Mouse (Mus musculus) limb, embryonic 14.5 days (tissue): Measurements from ENCODE around the gene Gna12. TPM values are rescaled to one million over a fixed set of nuclear protein-coding genes. Genes with fewer than 3 reads are reported as not detected.

Source experiments
- ATAC-seq: fragments of 200-750 bp; cut with Nextera tagmentation; 2 replicates; pipeline ENCODE4 v1.8.0; 2017; ENCODE audit warnings: low read depth, moderate number of reproducible peaks, moderate TSS enrichment; ENCODE audit not compliant: low FRiP score
- DNase-seq: peaks from one replicate; pipeline ENCODE4 v3.0.0-alpha.2; 2015; ENCODE audit warnings: low spot score
- H3K27ac ChIP-seq: fragments of 300-500 bp; sonication (generic); replicated peaks from 2 replicates; pipeline ENCODE4 v1.5.1; 2014; ENCODE audit warnings: low read depth, mild to moderate bottlenecking, low read length, moderate library complexity, mixed read lengths
- H3K27me3 ChIP-seq: fragments of 300-500 bp; sonication (generic); 2 replicates; pipeline ENCODE4 v1.6.1; 2014; ENCODE audit warnings: low read length, mixed read lengths; ENCODE audit not compliant: control insufficient read depth, insufficient read depth
- H3K36me3 ChIP-seq: fragments of 300-500 bp; sonication (generic); 2 replicates; pipeline ENCODE4 v1.6.1; 2014; ENCODE audit warnings: mild to moderate bottlenecking, low read length, moderate library complexity, mixed read lengths; ENCODE audit not compliant: control insufficient read depth, insufficient read depth
- H3K4me1 ChIP-seq: fragments of 300-500 bp; sonication (generic); 2 replicates; pipeline ENCODE4 v1.6.1; 2014; ENCODE audit warnings: antibody characterized with exemption, low read length, mixed read lengths; ENCODE audit not compliant: control insufficient read depth, insufficient read depth
- H3K4me2 ChIP-seq: fragments of 300-500 bp; sonication (generic); replicated peaks from 2 replicates; pipeline ENCODE4 v1.6.1; 2014; ENCODE audit warnings: low read depth, mild to moderate bottlenecking, low read length, moderate library complexity; ENCODE audit not compliant: severe bottlenecking
- H3K4me3 ChIP-seq: fragments of 300-500 bp; sonication (generic); replicated peaks from 2 replicates; pipeline ENCODE4 v1.5.1; 2014; ENCODE audit warnings: low read length
- H3K9ac ChIP-seq: fragments of 300-500 bp; sonication (generic); 2 replicates; pipeline ENCODE4 v1.6.1; 2014; ENCODE audit warnings: mild to moderate bottlenecking, low read depth, low read length, moderate library complexity; ENCODE audit not compliant: severe bottlenecking
- H3K9me3 ChIP-seq: fragments of 300-500 bp; sonication (generic); 2 replicates; pipeline ENCODE4 v1.6.1; 2016; ENCODE audit warnings: low read length; ENCODE audit not compliant: control insufficient read depth
- POLR2A ChIP-seq: fragments of 200-500 bp; IDR thresholded peaks from 2 replicates; pipeline ENCODE4 v1.8.0; 2012; ENCODE audit warnings: inconsistent platforms, mild to moderate bottlenecking, moderate library complexity, borderline replicate concordance; ENCODE audit not compliant: insufficient read depth, insufficient read length; ENCODE audit errors: extremely low read depth
- WGBS: fragments of 180-500 bp; shearing (Covaris S2); extraction: QIAGEN DNeasy Blood & Tissue Kit; methylation state at CpG from one replicate; pipeline ENCODE4 v1.1.7; 2014; 5-methylcytosine and 5-hydroxymethylcytosine counted together
- polyA plus RNA-seq, 2 experiments: library from polyadenylated mRNA; depleted of rRNA in 1 of 2; stranded (reverse) in 1 of 2; unstranded in 1 of 2; fragments of >200 nt; fragmentation: Nextera tagmentation in 1 of 2; extraction: Ambion mirVana in 1 of 2; gene quantifications; 2 replicates each; pipeline versions ENCODE4 v1.2.1 to v1.2.3; 2012 to 2014

Gna12 gene
- polyA plus RNA-seq, 2 experiments, result 46.7 to 63.8 TPM

- no peak for ATAC-seq
- no peak overlapping the region for H3K4me2 ChIP-seq
- peaks cover 34% of the 10 kb centered on the region for H3K4me1 ChIP-seq
- 41% methylated on average over 9 of the region's 9 CpGs for WGBS
- H3K9me3 ChIP-seq, result no peaks in the 10 kb centered on the region
- H3K9ac ChIP-seq, result no peak overlapping the region
- no peak overlapping the region for H3K4me3 ChIP-seq
- peak; percentile 72 for DNase-seq
- H3K27me3 ChIP-seq, result no peaks in the 10 kb centered on the region
- no peak for TF ChIP-seq POLR2A
- H3K27ac ChIP-seq, result peak overlapping the region; percentile 79
- H3K36me3 ChIP-seq, result peaks cover 9% of the 10 kb centered on the region; the same call in 1 of the 2 replicates
Measured at GRCm38 (mm10) chr5:140790937-140791877, 39.0 kb downstream of the Gna12 start.

- H3K36me3 ChIP-seq, result peaks cover 12% of the 10 kb centered on the region
- H3K27ac ChIP-seq, result no peak overlapping the region
- 25% methylated on average over 2 of the region's 2 CpGs for WGBS
- H3K9me3 ChIP-seq, result no peaks in the 10 kb centered on the region
- peaks cover 34% of the 10 kb centered on the region for H3K4me1 ChIP-seq
- H3K4me3 ChIP-seq, result no peak overlapping the region
- ATAC-seq (no peak), DNase-seq (no peak)
- no peak for TF ChIP-seq POLR2A
- no peak overlapping the region for H3K4me2 ChIP-seq
- no peaks in the 10 kb centered on the region for H3K27me3 ChIP-seq
- H3K9ac ChIP-seq, result no peak overlapping the region
Measured at GRCm38 (mm10) chr5:140790392-140790791, 39.8 kb downstream of the Gna12 start.

GRCm38 (mm10) chr5:140789561-140789960 lies 40.7 kb downstream of the Gna12 start:
- no peak overlapping the region for H3K27ac ChIP-seq

DNA sequence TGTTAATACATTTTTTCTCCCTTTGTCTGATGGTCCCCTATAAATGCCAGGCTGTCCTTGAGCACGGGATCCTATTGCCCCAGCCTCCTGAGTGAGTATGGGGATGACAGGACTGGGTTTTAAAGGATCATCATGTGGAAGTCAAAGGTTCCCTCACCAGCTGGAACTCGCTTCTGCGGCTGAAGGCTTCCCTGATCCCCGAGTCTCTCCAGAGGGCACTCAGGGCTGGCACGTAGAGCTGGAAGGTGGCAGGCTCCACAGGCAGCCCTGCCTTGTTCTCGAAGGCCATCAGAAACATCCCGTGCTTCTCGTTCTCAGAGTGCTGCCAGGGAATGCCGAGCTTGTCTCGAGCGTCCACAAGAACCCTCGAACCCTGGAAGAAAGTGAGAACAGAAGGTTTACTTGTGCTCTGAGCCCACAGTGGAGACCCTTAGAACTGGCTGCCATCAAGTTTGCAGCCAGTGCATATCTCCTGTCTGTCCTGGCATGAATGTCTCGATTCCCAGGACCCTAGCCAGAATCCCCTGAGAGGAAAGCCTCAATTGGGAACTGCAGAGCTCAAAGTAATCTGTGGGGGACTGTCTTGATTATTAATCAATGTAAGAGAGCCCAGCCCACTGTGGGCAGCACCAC lies 44.9 kb downstream of the Gna12 start:
- 86% methylated on average over 13 of the region's 13 CpGs for WGBS
- no peaks in the 10 kb centered on the region for H3K9me3 ChIP-seq
- no peak overlapping the region for H3K9ac ChIP-seq
- no peaks in the 10 kb centered on the region; the same call in 1 of the 2 replicates for H3K4me1 ChIP-seq
- ATAC-seq (no peak), DNase-seq (no peak)
- H3K4me2 ChIP-seq, result no peak overlapping the region
- no peaks in the 10 kb centered on the region for H3K27me3 ChIP-seq
- TF ChIP-seq POLR2A, result no peak
- H3K36me3 ChIP-seq, result peaks cover 61% of the 10 kb centered on the region
- H3K27ac ChIP-seq, result no peak overlapping the region
- no peak overlapping the region for H3K4me3 ChIP-seq

More at GRCm38 (mm10) chr5:140789561-140789960, 40.7 kb downstream of the Gna12 start:
- no peak for ATAC-seq
- DNase-seq, result no peak
- no peak for TF ChIP-seq POLR2A
- H3K9me3 ChIP-seq, result no peaks in the 10 kb centered on the region
- peaks cover 26% of the 10 kb centered on the region for H3K4me1 ChIP-seq
- no peak overlapping the region for H3K9ac ChIP-seq
- H3K4me3 ChIP-seq, result no peak overlapping the region
- no peaks in the 10 kb centered on the region for H3K27me3 ChIP-seq
- H3K4me2 ChIP-seq, result no peak overlapping the region
- H3K36me3 ChIP-seq, result peaks cover 20% of the 10 kb centered on the region

- DNase-seq (no peak), ATAC-seq (no peak)
- H3K9ac ChIP-seq, result no peak overlapping the region
- H3K27me3 ChIP-seq, result no peaks in the 10 kb centered on the region
- no peak overlapping the region for H3K4me2 ChIP-seq
- no peak for TF ChIP-seq POLR2A
- H3K4me3 ChIP-seq, result no peak overlapping the region
- 83% methylated on average over 6 of the region's 6 CpGs for WGBS
- H3K4me1 ChIP-seq, result no peaks in the 10 kb centered on the region; the same call in 1 of the 2 replicates
- peaks cover 68% of the 10 kb centered on the region for H3K36me3 ChIP-seq
- H3K9me3 ChIP-seq, result no peaks in the 10 kb centered on the region
- no peak overlapping the region for H3K27ac ChIP-seq
Measured at GRCm38 (mm10) chr5:140784288-140784687, 45.9 kb downstream of the Gna12 start.
